8 mouse cellular contexts compared by ENCODE assay signal in genomic region chr14:50929951-50930350, GRCm38 (mm10). TPM values are rescaled to one million over a fixed set of nuclear protein-coding genes. Genes with fewer than 3 reads are reported as not detected.
DNase-seq lines count a peak whose midpoint lies in the region; ATAC-seq and TF ChIP-seq lines count a peak whose summit lies in the region.

No protein-coding gene starts in this region.

- H3K27me3 ChIP-seq in heart, embryonic 10.5 days (ENCODE audit: insufficient read depth, poor library complexity, severe bottlenecking), result no peaks in the 10 kb centered on the region
- no peaks in the 10 kb centered on the region for H3K27me3 ChIP-seq in G1E (ENCODE audit: insufficient read depth, low read length)
- no peaks in the 10 kb centered on the region for H3K27me3 ChIP-seq in heart, postnatal 0 days (ENCODE audit: control insufficient read depth, insufficient read depth, low read length)

- H3K9ac ChIP-seq in heart, postnatal 0 days (replicated peaks; ENCODE audit: low read depth, low read length), result peak overlapping the region; percentile 87

- peak overlapping the region; percentile 72 for H3K4me2 ChIP-seq in heart, postnatal 0 days (ENCODE audit: low read depth, low read length)

- WGBS in heart, embryonic 10.5 days, result 19% methylated on average over 10 of the region's 10 CpGs
- 7% methylated on average over 10 of the region's 10 CpGs for WGBS in heart, postnatal 0 days

- peak overlapping the region; percentile 98 for H3K4me3 ChIP-seq in heart, embryonic 10.5 days
- H3K4me3 ChIP-seq in G1E (ENCODE audit: low read depth, low read length), result peak overlapping the region; percentile 98
- H3K4me3 ChIP-seq in heart, postnatal 0 days (ENCODE audit: low read depth, low read length), result peak overlapping the region; percentile 81

- no peak for TF ChIP-seq EP300 in heart, postnatal 0 days (IDR thresholded peaks at IDR 0.05; ENCODE audit: low read depth)

- TF ChIP-seq CTCF in G1E (IDR thresholded peaks at IDR 0.05; ENCODE audit: low read depth, low read length), result no peak
- no peak for TF ChIP-seq CTCF in heart, postnatal 0 days (IDR thresholded peaks at IDR 0.05; ENCODE audit: low read depth)

- H3K9me3 ChIP-seq in heart, embryonic 10.5 days, result no peaks in the 10 kb centered on the region
- H3K9me3 ChIP-seq in G1E (replicated peaks), result no peaks in the 10 kb centered on the region
- H3K9me3 ChIP-seq in heart, postnatal 0 days (replicated peaks; ENCODE audit: control insufficient read depth, low read length), result no peaks in the 10 kb centered on the region

- peaks cover 11% of the 10 kb centered on the region; the same call in 1 of the 2 replicates for H3K4me1 ChIP-seq in heart, embryonic 10.5 days
- peaks cover 55% of the 10 kb centered on the region for H3K4me1 ChIP-seq in G1E (ENCODE audit: insufficient read depth, low read depth, low read length)
- peaks cover 16% of the 10 kb centered on the region for H3K4me1 ChIP-seq in heart, postnatal 0 days (ENCODE audit: control insufficient read depth, insufficient read depth)

- ATAC-seq in G1E (ENCODE audit: extremely low read depth, insufficient number of reproducible peaks, low FRiP score, poor library complexity, severe bottlenecking), result no peak
- no peak for ATAC-seq in heart, postnatal 0 days (ENCODE audit: insufficient read depth, low read depth)

- no peak for DNase-seq in heart, embryonic 10.5 days (ENCODE audit: low spot score)
- no peak for DNase-seq in heart, postnatal 25 days (ENCODE audit: low spot score)
- no peak for DNase-seq in G1E (ENCODE audit: low spot score)
- no peak for DNase-seq in heart, postnatal 0 days (ENCODE audit: low spot score)
- DNase-seq in lung, postnatal 25 days (ENCODE audit: low spot score), result peak; percentile 18
- no peak for DNase-seq in thymus, postnatal 25 days
- no peak for DNase-seq in retina, postnatal 1 day
- no peak for DNase-seq in left cerebral cortex, postnatal 36 days (ENCODE audit: low spot score in 2 of 2)

- H3K27ac ChIP-seq in heart, embryonic 10.5 days, result peak overlapping the region; percentile 96
- H3K27ac ChIP-seq in heart, postnatal 0 days (ENCODE audit: low read depth), result peak overlapping the region; percentile 86

- intact Hi-C loops in heart, postnatal 25 days (cut with DNase I), result loop anchor here (5.0 kb wide), 5 partner anchors 47 to 157 kb away; partner anchors contain the start of genes Ccnb1ip1 and Parp2
- intact Hi-C loops in left cerebral cortex, postnatal 36 days (cut with DNase I), result loop anchor here (2.0 to 5.0 kb wide), 2 partner anchors 123 to 133 kb away; partner anchors contain the start of genes Ccnb1ip1 and Parp2

- H3K36me3 ChIP-seq in heart, embryonic 10.5 days, result peaks cover 35% of the 10 kb centered on the region
- H3K36me3 ChIP-seq in G1E (replicated peaks), result peaks cover 49% of the 10 kb centered on the region
- peaks cover 33% of the 10 kb centered on the region for H3K36me3 ChIP-seq in heart, postnatal 0 days (replicated peaks; ENCODE audit: control insufficient read depth, insufficient read depth, low read length)

RNA-seq across cellular contexts. Expression of gene Pip4p1, which starts 0.7 kb away (rescaled TPM):
- 36.1 and 44.7 TPM in 2 replicates for polyA plus RNA-seq in heart, embryonic 10.5 days (2016; fragmentation: Nextera tagmentation; extraction: Ambion mirVana)
- 10 to 100 TPM; 21.1 to 23.6 TPM for total RNA-seq in heart, postnatal 25 days (2021)
- total RNA-seq in G1E (2014; fragmentation: Nextera tagmentation) (23.2 and 45.6 TPM in 2 replicates), G1E (2017) (31.1 and 32.7 TPM in 2 replicates)
- polyA plus RNA-seq in G1E (2012), result 99.9 and 126 TPM in 2 replicates
- total RNA-seq in heart, postnatal 0 days (2014; rRNA removed; ENCODE audit: low replicate concordance), result 16.6 and 39.0 TPM in 2 replicates
- polyA plus RNA-seq in heart, postnatal 0 days (2015; fragmentation: Nextera tagmentation; extraction: Ambion mirVana), result 20.4 and 24.8 TPM in 2 replicates
- total RNA-seq in left cerebral cortex, postnatal 36 days (2021), result 100 to 1,000 TPM in 1 of 2 experiments, 10 to 100 TPM in 1; 89.8 to 103 TPM

RNA-seq across cellular contexts. Expression of gene Pnp, which starts 0.9 kb away (rescaled TPM):
- 44.3 and 63.0 TPM in 2 replicates for polyA plus RNA-seq in heart, embryonic 10.5 days (2016; fragmentation: Nextera tagmentation; extraction: Ambion mirVana)
- total RNA-seq in heart, postnatal 25 days (2021), result 10 to 100 TPM; 12.2 to 13.5 TPM
- total RNA-seq in G1E (2014; fragmentation: Nextera tagmentation), result 70.0 and 88.4 TPM in 2 replicates
- total RNA-seq in G1E (2017), result 110 and 112 TPM in 2 replicates
- 1.5 TPM in 2 replicates for polyA plus RNA-seq in G1E (2012)
- total RNA-seq in heart, postnatal 0 days (2014; rRNA removed; ENCODE audit: low replicate concordance), result 15.7 and 22.3 TPM in 2 replicates
- polyA plus RNA-seq in heart, postnatal 0 days (2015; fragmentation: Nextera tagmentation; extraction: Ambion mirVana), result 20.5 and 22.2 TPM in 2 replicates
- total RNA-seq in left cerebral cortex, postnatal 36 days (2021), result 10 to 100 TPM; 10.7 to 11.0 TPM

RNA-seq across cellular contexts. Expression of gene Apex1, which starts 5.2 kb away (rescaled TPM):
- polyA plus RNA-seq in heart, embryonic 10.5 days (2016; fragmentation: Nextera tagmentation; extraction: Ambion mirVana), result 220 and 306 TPM in 2 replicates
- total RNA-seq in heart, postnatal 25 days (2021), result 10 to 100 TPM; 22.6 to 23.2 TPM
- total RNA-seq in G1E (2014; fragmentation: Nextera tagmentation) (133 and 142 TPM in 2 replicates), G1E (2017) (165 and 174 TPM in 2 replicates)
- 162 and 174 TPM in 2 replicates for polyA plus RNA-seq in G1E (2012)
- 44.3 and 52.7 TPM in 2 replicates for total RNA-seq in heart, postnatal 0 days (2014; rRNA removed; ENCODE audit: low replicate concordance)
- 70.3 and 77.2 TPM in 2 replicates for polyA plus RNA-seq in heart, postnatal 0 days (2015; fragmentation: Nextera tagmentation; extraction: Ambion mirVana)
- 10 to 100 TPM; 52.0 to 58.6 TPM for total RNA-seq in left cerebral cortex, postnatal 36 days (2021)

RNA-seq across cellular contexts. Expression of gene Osgep, which starts 5.3 kb away (rescaled TPM):
- 132 and 145 TPM in 2 replicates for polyA plus RNA-seq in heart, embryonic 10.5 days (2016; fragmentation: Nextera tagmentation; extraction: Ambion mirVana)
- total RNA-seq in heart, postnatal 25 days (2021), result 10 to 100 TPM; 66.1 to 70.3 TPM
- 25.6 and 29.9 TPM in 2 replicates for total RNA-seq in G1E (2014; fragmentation: Nextera tagmentation)
- total RNA-seq in G1E (2017), result 94.9 and 117 TPM in 2 replicates
- polyA plus RNA-seq in G1E (2012), result 29.3 and 42.4 TPM in 2 replicates
- 81.8 and 106 TPM in 2 replicates for total RNA-seq in heart, postnatal 0 days (2014; rRNA removed; ENCODE audit: low replicate concordance)
- polyA plus RNA-seq in heart, postnatal 0 days (2015; fragmentation: Nextera tagmentation; extraction: Ambion mirVana), result 93.3 and 96.6 TPM in 2 replicates
- 10 to 100 TPM; 32.0 to 35.7 TPM for total RNA-seq in left cerebral cortex, postnatal 36 days (2021)

RNA-seq across cellular contexts. Expression of gene Gm49342, which starts 14.4 kb away (rescaled TPM):
- not detected in 2 replicates for polyA plus RNA-seq in heart, embryonic 10.5 days (2016; fragmentation: Nextera tagmentation; extraction: Ambion mirVana)
- 10 to 100 TPM; 12.6 TPM for total RNA-seq in heart, postnatal 25 days (2021)
- total RNA-seq in G1E (2014; fragmentation: Nextera tagmentation), result 3.2 TPM in 1 of 2 replicates, not detected in the other
- not detected in 2 replicates for total RNA-seq in G1E (2017)
- 1.5 and 2.0 TPM in 2 replicates for polyA plus RNA-seq in G1E (2012)
- 17.5 TPM in 1 of 2 replicates, not detected in the other for total RNA-seq in heart, postnatal 0 days (2014; rRNA removed; ENCODE audit: low replicate concordance)
- not detected in 2 replicates for polyA plus RNA-seq in heart, postnatal 0 days (2015; fragmentation: Nextera tagmentation; extraction: Ambion mirVana)
- total RNA-seq in left cerebral cortex, postnatal 36 days (2021), result 10 to 100 TPM in 1 of 2 experiments, 1 to 10 TPM in 1; 10.0 to 13.0 TPM
